Mouse (Mus musculus) yolk sac, embryonic 10.5 days (tissue): ENCODE measurements around the gene Rfc2.

Experiments
- DNase-seq: peaks from one replicate; pipeline ENCODE4 v3.0.0-alpha.2; 2017; ENCODE audit warnings: low spot score

Rfc2 gene

GRCm38 (mm10) chr5:134609916-134610643 is 28.9 kb downstream of the Rfc2 start:
- DNase-seq: no peak

- DNase-seq: no peak
These were observed 30.8 kb downstream of the Rfc2 start for GRCm38 (mm10) chr5:134611810-134612521.

- DNase-seq: no peak
These were observed 32.6 kb downstream of the Rfc2 start for GRCm38 (mm10) chr5:134613727-134614126.

GRCm38 (mm10) chr5:134614296-134614695 is 33.1 kb downstream of the Rfc2 start:
- no peak for DNase-seq

GRCm38 (mm10) chr5:134614802-134615201 is 33.6 kb downstream of the Rfc2 start, which contains the start of gene Lat2:
Lat2 (minus strand) TSS chr5:134615025.
- no peak for DNase-seq

GRCm38 (mm10) chr5:134615380-134615779 is 34.2 kb downstream of the Rfc2 start:
- DNase-seq: no peak

GRCm38 (mm10) chr5:134615780-134616179 is 34.6 kb downstream of the Rfc2 start:
- DNase-seq: no peak

GRCm38 (mm10) chr5:134617071-134617470 is 35.9 kb downstream of the Rfc2 start:
- peak; percentile 37 for DNase-seq

GRCm38 (mm10) chr5:134620457-134620856 is 39.3 kb downstream of the Rfc2 start:
- DNase-seq: no peak

- no peak for DNase-seq
These were observed 40.0 kb downstream of the Rfc2 start for GRCm38 (mm10) chr5:134621099-134621640.

GRCm38 (mm10) chr5:134622069-134622468 is 40.9 kb downstream of the Rfc2 start:
- no peak for DNase-seq

GRCm38 (mm10) chr5:134629508-134629907 is 48.3 kb downstream of the Rfc2 start:
- no peak for DNase-seq

- no peak for DNase-seq
These were observed 49.7 kb downstream of the Rfc2 start for GRCm38 (mm10) chr5:134630835-134631234.

- DNase-seq: no peak
These were observed 51.7 kb downstream of the Rfc2 start for GRCm38 (mm10) chr5:134632841-134633240.

GRCm38 (mm10) chr5:134637820-134638367 is 56.7 kb downstream of the Rfc2 start:
- no peak for DNase-seq

GRCm38 (mm10) chr5:134638461-134639268 is 57.5 kb downstream of the Rfc2 start:
- no peak for DNase-seq

- DNase-seq: peak; percentile 95
These were observed 58.1 kb downstream of the Rfc2 start, which contains the start of gene Eif4h for GRCm38 (mm10) chr5:134639269-134639682. Eif4h (minus strand) TSS chr5:134639490.

- no peak for DNase-seq
These were observed 59.2 kb downstream of the Rfc2 start for GRCm38 (mm10) chr5:134640371-134640770.

GRCm38 (mm10) chr5:134644121-134644520 is 63.0 kb downstream of the Rfc2 start:
- DNase-seq: no peak

- DNase-seq: no peak
These were observed 63.5 kb downstream of the Rfc2 start for GRCm38 (mm10) chr5:134644643-134645118.

GRCm38 (mm10) chr5:134646461-134646860 is 65.3 kb downstream of the Rfc2 start:
- DNase-seq: no peak

GRCm38 (mm10) chr5:134647394-134647793 is 66.2 kb downstream of the Rfc2 start:
- no peak for DNase-seq
